Mouse (Mus musculus) hindbrain, embryonic 14.5 days (tissue): Measurements from ENCODE around the gene Snx10. TPM values are rescaled to one million over a fixed set of nuclear protein-coding genes. Genes with fewer than 3 reads are reported as not detected.
A peak's percentile ranks its signal among the peaks of the same experiment; 100 is the strongest.

Experiments
- ATAC-seq: fragments of 200-750 bp; cut with Nextera tagmentation; 2 replicates; pipeline ENCODE4 v1.8.0; 2017; ENCODE audit warnings: moderate number of reproducible peaks, mild to moderate bottlenecking, moderate TSS enrichment, moderate library complexity; ENCODE audit not compliant: low FRiP score
- DNase-seq: peaks from one replicate; pipeline ENCODE4 v3.0.0-alpha.2; 2015; ENCODE audit warnings: low spot score
- H3K27ac ChIP-seq: fragments of 300-500 bp; sonication (generic); 2 replicates; pipeline ENCODE4 v1.5.1; 2014; ENCODE audit warnings: mild to moderate bottlenecking, moderate library complexity
- H3K27me3 ChIP-seq: fragments of 300-500 bp; sonication (generic); 2 replicates; pipeline ENCODE4 v1.6.1; 2014; ENCODE audit warnings: mild to moderate bottlenecking, low read length, mixed read lengths; ENCODE audit not compliant: control insufficient read depth, insufficient read depth
- H3K36me3 ChIP-seq: fragments of 300-500 bp; sonication (generic); replicated peaks from 2 replicates; pipeline ENCODE4 v1.6.1; 2014; ENCODE audit not compliant: control insufficient read depth, insufficient read depth
- H3K4me1 ChIP-seq: fragments of 300-500 bp; sonication (generic); replicated peaks from 2 replicates; pipeline ENCODE4 v1.6.1; 2014; ENCODE audit warnings: antibody characterized with exemption, low read length, mixed read lengths; ENCODE audit not compliant: control insufficient read depth, insufficient read depth
- H3K4me2 ChIP-seq: fragments of 300-500 bp; sonication (generic); replicated peaks from 2 replicates; pipeline ENCODE4 v1.6.1; 2014; ENCODE audit warnings: mild to moderate bottlenecking, moderate library complexity
- H3K4me3 ChIP-seq: fragments of 300-500 bp; sonication (generic); replicated peaks from 2 replicates; pipeline ENCODE4 v1.5.1; 2014; ENCODE audit warnings: mild to moderate bottlenecking, low read length
- H3K9ac ChIP-seq: fragments of 300-500 bp; sonication (generic); 2 replicates; pipeline ENCODE4 v1.6.1; 2014
- H3K9me3 ChIP-seq: fragments of 300-500 bp; sonication (generic); 2 replicates; pipeline ENCODE4 v1.6.1; 2016; ENCODE audit warnings: low read length; ENCODE audit not compliant: control insufficient read depth
- WGBS: fragments of 180-500 bp; shearing (Covaris S2); extraction: QIAGEN DNeasy Blood & Tissue Kit; methylation state at CpG from one replicate; pipeline ENCODE4 v1.1.7; 2014; 5-methylcytosine and 5-hydroxymethylcytosine counted together
- polyA plus RNA-seq: library from polyadenylated mRNA; unstranded; fragments of >200 nt; fragmentation: Nextera tagmentation; extraction: Ambion mirVana; gene quantifications from 2 replicates; pipeline ENCODE4 v1.2.1, GENCODE M21; 2014

Snx10 gene
- polyA plus RNA-seq, 1 experiment from 2014 or later = 60.3 TPM

- Histone ChIP-seq H3K9ac (peak overlapping the region; percentile 91), H3K4me1 (peaks cover 59% of the 10 kb centered on the region), H3K36me3 (0 out of 2 replicates have a peak, but pooled peaks cover 8% of the 10 kb centered on the region), H3K27me3 (no peaks in the 10 kb centered on the region), H3K4me2 (peak overlapping the region; percentile 85), H3K9me3 (no peaks in the 10 kb centered on the region), H3K27ac (peak overlapping the region; percentile 100), H3K4me3 (peak overlapping the region; percentile 38)
- 7% methylated on average over 3 of the region's 3 CpGs for WGBS
- DNase-seq (no peak), ATAC-seq (no peak)
These were observed 68.1 kb downstream of the Snx10 start for GRCm38 (mm10) chr6:51591844-51592243.

DNA sequence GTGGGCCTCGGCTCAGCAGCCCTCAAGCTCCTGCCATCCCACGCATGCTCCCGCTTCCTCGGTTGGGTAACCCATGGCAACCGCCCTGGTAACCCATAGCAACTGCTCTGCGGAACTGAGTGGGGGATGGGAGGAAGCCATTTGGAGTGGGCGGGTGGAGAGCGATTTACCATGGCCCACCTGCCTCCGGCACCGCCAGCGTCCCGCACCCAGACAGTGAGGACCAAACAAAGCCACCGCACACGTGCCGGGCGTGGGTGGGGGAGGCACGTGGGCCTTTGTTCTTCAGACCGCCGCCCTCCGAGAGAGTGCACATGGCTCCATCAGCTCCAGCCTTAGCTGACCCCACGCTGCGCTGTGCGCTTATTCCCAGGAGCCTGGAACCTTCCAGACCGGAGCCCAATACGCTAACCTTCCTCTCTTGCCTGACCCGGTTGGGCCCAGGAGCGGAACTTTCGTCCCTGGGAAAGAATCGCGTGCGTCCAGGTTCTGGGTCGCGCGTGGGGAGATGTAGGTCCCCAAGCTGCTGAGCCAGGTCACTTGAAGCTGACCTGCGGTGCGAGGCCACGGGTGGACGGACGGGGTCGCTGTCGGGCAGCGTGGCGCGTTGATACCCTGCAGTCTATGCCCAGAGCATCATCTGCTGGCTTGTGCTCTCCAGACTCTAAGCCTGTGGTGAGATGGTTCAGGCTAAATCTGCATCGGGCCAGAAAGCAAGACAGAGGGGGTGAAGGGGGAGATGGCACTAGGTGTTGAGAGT lies 68.8 kb downstream of the Snx10 start:
- DNase-seq = peak; percentile 96
- peak overlapping the region; percentile 38 for H3K4me3 ChIP-seq
- H3K9ac ChIP-seq = peak overlapping the region; percentile 91
- peak overlapping the region; percentile 85 for H3K4me2 ChIP-seq
- no peaks in the 10 kb centered on the region for H3K27me3 ChIP-seq
- peak; percentile 95 for ATAC-seq
- H3K4me1 ChIP-seq = peaks cover 54% of the 10 kb centered on the region
- H3K9me3 ChIP-seq = no peaks in the 10 kb centered on the region
- peak overlapping the region; percentile 100 for H3K27ac ChIP-seq
- 0% methylated on average over 45 of the region's 45 CpGs for WGBS
- 0 out of 2 replicates have a peak, but pooled peaks cover 8% of the 10 kb centered on the region for H3K36me3 ChIP-seq

DNA sequence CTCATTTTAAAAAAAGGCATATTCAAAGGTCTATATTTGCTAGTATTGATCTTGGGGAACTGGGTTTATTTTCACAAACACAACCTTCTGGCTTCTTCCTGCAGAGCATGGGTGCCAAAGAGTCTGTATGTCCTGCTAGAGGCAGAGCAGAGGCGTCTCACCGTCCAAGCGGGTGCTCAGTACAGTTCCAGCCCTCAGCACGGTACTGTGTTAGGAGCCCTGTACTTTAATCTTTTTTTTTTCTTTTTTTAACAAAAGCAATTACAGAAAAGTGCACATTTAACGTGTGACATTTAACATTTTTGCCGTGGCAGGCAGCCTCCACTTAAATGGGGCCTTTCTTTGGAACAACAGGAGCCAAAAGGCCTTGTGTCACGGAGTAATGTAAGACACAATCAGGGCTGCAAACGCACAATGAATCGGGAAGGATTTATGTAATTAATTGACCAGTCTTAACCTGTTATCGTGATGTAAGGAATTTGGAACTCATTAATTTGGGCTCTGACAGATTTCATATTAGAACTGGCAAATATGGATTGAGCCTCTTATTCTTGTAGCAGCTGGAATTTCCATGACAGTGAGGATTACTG lies 69.8 kb downstream of the Snx10 start:
- peak; percentile 61 for DNase-seq
- no peaks in the 10 kb centered on the region for H3K9me3 ChIP-seq
- peaks cover 46% of the 10 kb centered on the region for H3K4me1 ChIP-seq
- no peaks in the 10 kb centered on the region for H3K27me3 ChIP-seq
- H3K27ac ChIP-seq = peak overlapping the region; percentile 100
- 23% methylated on average over 10 of the region's 10 CpGs for WGBS
- H3K4me3 ChIP-seq = peak overlapping the region; percentile 38; the same call in 1 of the 2 replicates
- ATAC-seq = no peak
- peak overlapping the region; percentile 91 for H3K9ac ChIP-seq
- peak overlapping the region; percentile 85 for H3K4me2 ChIP-seq
- 0 out of 2 replicates have a peak, but pooled peaks cover 5% of the 10 kb centered on the region for H3K36me3 ChIP-seq

DNA sequence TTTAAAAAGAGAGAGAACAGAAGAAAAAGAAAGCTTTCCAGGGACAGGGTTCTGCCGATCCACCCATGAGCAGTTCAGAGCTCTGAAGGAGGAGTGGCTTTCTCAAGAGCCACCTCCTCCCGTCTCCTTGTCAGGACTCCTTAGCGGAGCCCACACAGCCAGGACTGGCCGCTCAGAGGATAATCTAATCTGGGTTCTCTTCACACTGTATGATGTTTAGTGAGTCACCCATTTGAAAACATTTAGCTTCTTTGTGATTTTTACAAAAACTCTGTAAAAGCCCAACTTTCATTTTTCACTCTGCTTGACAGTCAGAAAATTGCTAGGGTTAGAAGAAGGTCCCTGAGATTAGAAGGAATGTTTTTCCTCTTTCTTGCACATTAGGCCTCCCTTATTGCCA lies 70.8 kb downstream of the Snx10 start:
- WGBS = 36% methylated on average over 4 of the region's 4 CpGs
- H3K36me3 ChIP-seq = no peaks in the 10 kb centered on the region
- H3K9ac ChIP-seq = 0 out of 2 replicates have a peak overlapping the region, but pooled peaks have one; percentile 91
- no peaks in the 10 kb centered on the region for H3K27me3 ChIP-seq
- H3K27ac ChIP-seq = peak overlapping the region; percentile 100
- H3K9me3 ChIP-seq = no peaks in the 10 kb centered on the region
- no peak for DNase-seq
- peaks cover 46% of the 10 kb centered on the region for H3K4me1 ChIP-seq
- no peak for ATAC-seq
- no peak overlapping the region for H3K4me3 ChIP-seq
- 0 out of 2 replicates have a peak overlapping the region, but pooled peaks have one; percentile 6 for H3K4me2 ChIP-seq

GRCm38 (mm10) chr6:51598058-51598457 lies 74.4 kb downstream of the Snx10 start:
- WGBS = 74% methylated on average over 7 of the region's 7 CpGs

GRCm38 (mm10) chr6:51600412-51600811 lies 76.7 kb downstream of the Snx10 start:
- ATAC-seq (no peak), DNase-seq (peak; percentile 18)
- H3K27me3 ChIP-seq = no peaks in the 10 kb centered on the region
- WGBS = 84% methylated on average over 9 of the region's 9 CpGs
- no peaks in the 10 kb centered on the region for H3K9me3 ChIP-seq
- H3K27ac ChIP-seq = no peak overlapping the region
- H3K4me1 ChIP-seq = peaks cover 11% of the 10 kb centered on the region; the same call in 1 of the 2 replicates
- no peak overlapping the region for H3K4me3 ChIP-seq
- no peak overlapping the region for H3K9ac ChIP-seq
- H3K4me2 ChIP-seq = no peak overlapping the region
- H3K36me3 ChIP-seq = no peaks in the 10 kb centered on the region

More at GRCm38 (mm10) chr6:51598058-51598457, 74.4 kb downstream of the Snx10 start:
- Histone ChIP-seq H3K36me3 (no peaks in the 10 kb centered on the region), H3K4me3 (no peak overlapping the region), H3K4me1 (peaks cover 17% of the 10 kb centered on the region), H3K9me3 (no peaks in the 10 kb centered on the region), H3K27me3 (no peaks in the 10 kb centered on the region), H3K9ac (no peak overlapping the region), H3K27ac (no peak overlapping the region), H3K4me2 (no peak overlapping the region)
- DNase-seq (peak; percentile 23), ATAC-seq (no peak)

DNA sequence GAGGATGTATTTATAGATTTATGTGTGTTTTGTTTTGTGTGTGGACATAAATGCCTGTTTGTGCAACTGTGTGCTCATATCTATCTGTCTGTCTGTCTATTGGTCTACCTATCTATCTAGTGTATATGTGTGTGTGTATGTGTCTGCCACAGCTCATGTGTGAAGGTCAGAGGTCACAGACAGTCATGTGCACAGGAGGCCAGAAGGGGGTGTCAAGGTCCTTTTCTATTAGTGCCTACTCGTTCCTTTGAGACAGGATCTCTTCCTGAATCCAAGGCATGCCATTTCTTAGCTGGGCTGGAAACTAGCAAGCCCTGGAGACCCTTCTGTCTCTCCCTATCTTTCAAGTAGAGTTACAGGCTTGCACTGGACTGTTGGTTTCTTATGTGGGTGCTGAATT lies 78.6 kb downstream of the Snx10 start:
- Histone ChIP-seq H3K4me3 (no peak overlapping the region), H3K27me3 (no peaks in the 10 kb centered on the region), H3K9me3 (no peaks in the 10 kb centered on the region), H3K36me3 (no peaks in the 10 kb centered on the region), H3K27ac (no peak overlapping the region), H3K4me2 (no peak overlapping the region), H3K9ac (no peak overlapping the region), H3K4me1 (peaks cover 20% of the 10 kb centered on the region)
- DNase-seq (no peak), ATAC-seq (no peak)
- WGBS = 86% methylated on average over 1 of the region's 1 CpGs

- H3K4me2 ChIP-seq = no peak overlapping the region
- no peak overlapping the region for H3K9ac ChIP-seq
- peak overlapping the region; percentile 60 for H3K27ac ChIP-seq
- no peaks in the 10 kb centered on the region for H3K27me3 ChIP-seq
- H3K9me3 ChIP-seq = no peaks in the 10 kb centered on the region
- H3K36me3 ChIP-seq = no peaks in the 10 kb centered on the region
- H3K4me3 ChIP-seq = no peak overlapping the region
- H3K4me1 ChIP-seq = peaks cover 20% of the 10 kb centered on the region
- no peak for ATAC-seq
- WGBS = 89% methylated on average over 10 of the region's 10 CpGs
- DNase-seq = no peak
These were observed 80.0 kb downstream of the Snx10 start for GRCm38 (mm10) chr6:51603691-51604090.

- 70% methylated on average over 4 of the region's 4 CpGs for WGBS
- Histone ChIP-seq H3K27me3 (no peaks in the 10 kb centered on the region), H3K9ac (no peak overlapping the region), H3K36me3 (no peaks in the 10 kb centered on the region), H3K4me2 (no peak overlapping the region), H3K9me3 (no peaks in the 10 kb centered on the region), H3K4me1 (peaks cover 20% of the 10 kb centered on the region), H3K4me3 (no peak overlapping the region), H3K27ac (peak overlapping the region; percentile 56)
- no peak for ATAC-seq
- no peak for DNase-seq
These were observed 82.5 kb downstream of the Snx10 start for GRCm38 (mm10) chr6:51606245-51606644.
